Mouse (Mus musculus) lung, postnatal 0 days (tissue): ENCODE results near the gene March5.

Experiments
- CTCF ChIP-seq: IDR thresholded peaks from 2 replicates; pipeline ENCODE4 v1.5.1; 2016; ENCODE audit warnings: antibody characterized with exemption, mild to moderate bottlenecking
- EP300 ChIP-seq: IDR thresholded peaks from 2 replicates; pipeline ENCODE4 v1.6.1; 2016; ENCODE audit warnings: antibody characterized with exemption, mild to moderate bottlenecking, control low read depth

DNA sequence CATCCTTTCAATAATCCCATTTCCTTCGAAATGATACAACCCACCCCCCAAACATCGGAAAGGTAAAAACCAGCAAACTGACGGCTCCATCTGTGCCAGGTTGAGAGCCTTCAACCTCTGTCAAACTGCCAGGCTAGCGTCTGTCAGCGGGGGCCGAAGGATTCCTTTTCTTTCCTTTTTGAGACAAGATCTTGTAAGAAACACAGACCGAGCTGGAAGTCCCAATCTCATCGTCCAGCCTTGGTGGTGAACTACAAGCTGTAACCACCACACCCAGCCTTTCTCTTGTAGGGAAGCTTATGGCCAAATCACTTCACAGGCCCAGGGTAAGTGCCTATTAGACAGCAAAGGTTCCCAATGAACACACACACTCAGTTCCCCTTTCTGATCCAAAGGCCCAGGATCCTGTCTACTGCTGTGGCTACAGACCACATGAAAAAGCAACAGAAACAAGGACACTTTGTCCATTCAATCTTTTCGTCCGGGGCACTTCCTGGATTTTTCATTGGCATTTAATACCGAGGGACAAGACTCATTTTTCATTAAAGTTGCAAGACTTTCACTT, 34.7 kb upstream of the March5 start:
- TF ChIP-seq CTCF (no peak), EP300 (no peak)
